Mouse (Mus musculus) c-Kit-positive CD71-positive TER-119-negative erythroid progenitor cells, embryonic 14.5 days (primary cell): ENCODE measurements around the gene Il34.

Experiments
- DNase-seq: peaks from one replicate; pipeline ENCODE4 v3.0.0-alpha.2; 2013; ENCODE audit warnings: low read depth

Il34 gene

DNA sequence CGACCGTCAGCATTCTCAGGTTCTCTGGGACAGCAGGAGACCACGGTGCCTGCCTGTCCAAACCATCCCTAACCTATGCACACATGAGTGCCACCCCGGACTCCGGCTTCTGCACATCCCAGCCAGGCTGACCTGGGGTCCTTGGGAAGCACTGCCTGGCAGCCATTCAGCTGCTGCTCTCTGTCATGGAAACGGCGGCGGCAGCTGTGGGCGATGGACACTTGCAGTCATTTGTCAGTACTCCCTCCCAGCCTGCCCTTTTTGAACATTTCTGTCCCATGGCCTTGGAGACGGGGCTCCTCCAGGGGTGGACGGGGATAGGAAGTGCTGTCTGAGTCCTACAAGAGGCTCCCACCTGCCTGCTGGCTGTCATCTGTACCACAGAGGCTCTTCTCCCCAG lies 97.3 kb downstream of the Il34 start:
- no peak for DNase-seq

DNA sequence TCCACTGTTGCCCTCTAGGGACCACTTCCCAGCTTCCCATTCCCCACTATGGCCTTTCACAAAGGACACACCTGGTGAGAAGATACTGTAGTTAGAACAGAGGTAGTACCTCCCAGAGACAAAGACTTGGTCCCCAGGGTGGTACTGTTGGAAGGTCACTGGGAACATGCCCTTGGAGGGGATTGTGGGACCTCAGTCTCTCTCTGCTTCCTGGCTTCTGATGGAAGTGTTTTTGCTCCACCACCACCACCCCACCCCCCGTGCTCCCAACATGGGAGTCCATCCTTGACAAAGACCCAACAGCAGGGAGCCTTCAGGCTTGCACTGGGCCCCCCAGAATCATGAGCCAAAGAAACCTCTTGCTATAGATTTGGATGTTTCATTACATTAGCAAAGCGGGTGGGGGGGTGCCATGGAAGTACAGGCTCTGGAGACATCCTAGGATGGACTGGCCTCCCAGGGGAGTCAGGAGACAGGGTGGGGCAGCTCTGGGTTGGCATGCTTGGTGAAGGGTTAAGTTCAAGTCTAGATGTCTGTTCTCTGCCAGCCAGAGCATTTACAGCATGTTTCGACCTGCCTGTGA lies 99.3 kb downstream of the Il34 start:
- DNase-seq: no peak

DNA sequence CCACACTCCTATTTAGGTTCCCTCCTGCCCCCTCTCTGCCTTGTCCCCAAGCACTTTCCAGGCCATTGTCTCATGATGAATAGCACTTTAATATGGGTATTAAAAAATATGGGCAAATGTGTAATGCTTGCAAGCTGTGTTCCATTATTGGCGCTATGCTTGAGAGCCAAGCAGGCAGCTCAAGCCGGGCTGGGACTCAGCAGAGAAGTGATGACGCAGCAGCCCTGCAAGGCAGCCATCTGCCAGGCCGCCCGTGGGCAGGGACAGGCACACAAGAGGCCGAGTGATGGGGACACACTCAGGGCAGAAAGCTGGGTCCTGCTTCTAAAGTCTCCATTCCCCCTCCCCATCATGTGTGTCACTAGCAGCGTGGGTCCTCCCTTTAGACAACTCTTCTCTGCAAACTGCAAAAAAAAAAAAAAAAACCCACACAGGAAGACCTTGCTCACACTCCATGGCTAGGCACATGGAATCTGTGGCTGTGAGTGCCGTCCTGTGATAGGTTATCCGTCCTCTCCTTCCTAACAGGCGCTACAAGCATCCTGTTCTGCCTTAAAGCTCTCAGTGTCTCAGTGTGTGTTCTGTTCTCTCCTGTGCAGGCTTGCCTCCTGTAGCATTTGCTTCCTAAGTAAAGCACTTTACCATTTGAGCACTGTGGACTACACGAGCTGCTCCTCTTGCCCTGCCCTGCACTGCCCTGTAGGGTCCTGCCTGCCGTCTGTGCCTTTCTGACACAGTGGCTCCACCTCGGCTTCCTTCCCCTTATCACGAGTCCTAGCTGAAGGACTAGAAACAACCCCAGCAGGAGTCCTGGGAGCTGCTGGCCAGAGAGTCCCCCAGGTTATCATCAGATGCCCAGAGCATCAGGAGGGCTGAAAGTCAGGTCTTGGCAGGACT lies 100.1 kb downstream of the Il34 start:
- no peak for DNase-seq

DNA sequence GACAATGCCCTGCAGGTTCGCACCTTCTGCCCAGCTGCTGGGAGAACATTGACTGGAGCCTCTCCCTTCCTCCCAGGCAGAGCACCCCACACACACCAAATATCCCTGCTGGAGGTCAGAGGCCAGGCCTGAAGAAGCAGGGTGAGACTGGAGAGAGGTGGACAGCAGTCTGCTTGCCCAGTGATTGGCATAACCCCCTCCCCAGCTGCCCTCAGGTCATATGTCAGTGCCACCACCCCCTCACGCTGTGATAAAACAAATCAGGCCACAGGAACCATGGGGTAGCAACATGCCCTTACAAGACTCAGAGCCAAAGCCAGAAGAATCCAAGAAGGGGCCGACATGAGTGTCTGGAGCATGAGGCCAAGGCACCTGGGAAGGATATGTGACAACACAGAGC lies 101.6 kb downstream of the Il34 start:
- no peak for DNase-seq

DNA sequence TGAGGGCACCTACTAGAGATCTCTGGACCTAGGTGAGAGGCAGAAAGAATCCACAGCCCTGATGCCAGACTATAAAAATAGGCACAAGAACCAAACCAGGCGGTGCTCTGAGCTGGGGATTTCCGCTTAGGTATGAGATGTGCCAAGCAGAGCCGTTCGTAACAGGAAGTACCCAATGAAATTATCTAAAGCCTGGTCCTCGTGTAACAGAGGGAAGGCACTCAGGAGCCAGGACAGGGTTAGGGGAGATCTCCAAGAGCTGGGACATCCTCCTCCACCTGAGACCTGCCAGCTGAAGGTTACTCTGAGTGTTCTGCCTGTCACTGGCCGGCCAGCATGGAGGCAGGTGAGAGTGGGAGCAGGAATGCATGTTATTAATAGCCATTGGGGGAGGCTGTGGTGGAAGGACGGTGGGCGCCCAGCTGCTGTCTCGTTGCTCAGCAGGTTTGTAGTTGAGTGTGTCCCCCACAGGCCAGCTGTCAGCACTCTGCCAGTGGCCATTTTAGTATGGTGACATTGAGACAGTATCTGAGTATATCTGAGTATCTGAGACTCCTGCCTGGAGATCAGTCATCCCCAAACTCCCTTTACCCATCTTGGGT lies 102.2 kb downstream of the Il34 start:
- no peak for DNase-seq

DNA sequence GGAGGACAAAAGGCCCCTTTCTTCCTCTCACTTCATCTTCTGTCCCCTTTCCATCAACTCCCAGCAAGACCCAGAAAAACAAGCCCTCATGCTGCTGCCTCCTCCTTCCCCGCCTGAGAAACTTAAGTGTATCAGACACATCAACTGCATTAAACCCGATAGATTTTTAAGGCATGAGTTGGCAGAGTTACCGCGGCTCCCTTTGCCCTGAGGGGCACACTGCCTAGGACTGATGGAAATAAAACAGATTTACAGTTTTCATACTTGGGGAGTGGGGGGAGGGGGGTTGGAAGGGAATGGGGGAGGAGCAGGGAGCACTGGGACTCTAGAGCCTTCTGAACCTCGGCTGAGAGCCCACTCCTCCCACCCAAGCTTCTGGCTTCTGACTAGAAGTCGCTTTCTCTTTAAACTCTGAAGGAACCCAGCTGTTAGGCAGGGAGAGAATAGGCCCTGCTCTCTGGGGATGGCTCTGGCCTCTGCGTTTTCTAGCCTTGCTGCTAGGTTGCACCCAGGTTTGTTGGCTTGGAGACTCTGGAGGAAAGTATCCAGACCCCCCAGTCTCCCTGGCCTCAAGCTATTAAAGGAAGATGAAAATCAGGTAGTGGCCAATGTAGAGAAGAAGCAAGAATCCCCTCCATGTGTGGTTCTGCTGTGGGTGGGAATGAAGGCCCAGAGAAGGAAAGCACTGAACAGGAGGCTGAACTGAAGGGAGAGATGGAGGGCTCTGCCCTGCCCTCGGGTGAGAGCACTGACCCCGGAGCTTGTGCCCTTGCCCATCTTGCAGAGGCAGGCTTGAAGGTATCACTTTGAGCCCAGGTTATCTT lies 102.9 kb downstream of the Il34 start:
- no peak for DNase-seq

DNA sequence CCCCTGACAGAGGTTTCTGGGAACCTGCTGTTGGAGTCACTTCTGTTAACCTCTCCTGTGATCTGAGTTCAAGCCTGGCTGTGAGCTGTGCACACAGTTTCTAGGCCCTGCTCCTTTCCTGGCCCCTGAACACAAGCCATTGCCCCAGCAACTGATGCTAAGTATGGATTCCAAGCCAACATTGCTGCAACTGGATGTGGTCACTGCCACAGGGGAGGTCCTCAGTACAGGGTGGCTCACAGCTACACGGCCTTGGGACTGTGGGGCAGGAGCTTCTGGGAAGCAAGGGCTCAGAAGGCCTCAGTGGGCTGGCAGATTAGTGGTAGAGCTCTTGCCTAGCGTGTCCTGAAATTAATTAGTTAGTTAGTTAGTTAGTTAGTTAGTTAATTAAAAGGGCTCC lies 105.2 kb downstream of the Il34 start:
- no peak for DNase-seq

DNA sequence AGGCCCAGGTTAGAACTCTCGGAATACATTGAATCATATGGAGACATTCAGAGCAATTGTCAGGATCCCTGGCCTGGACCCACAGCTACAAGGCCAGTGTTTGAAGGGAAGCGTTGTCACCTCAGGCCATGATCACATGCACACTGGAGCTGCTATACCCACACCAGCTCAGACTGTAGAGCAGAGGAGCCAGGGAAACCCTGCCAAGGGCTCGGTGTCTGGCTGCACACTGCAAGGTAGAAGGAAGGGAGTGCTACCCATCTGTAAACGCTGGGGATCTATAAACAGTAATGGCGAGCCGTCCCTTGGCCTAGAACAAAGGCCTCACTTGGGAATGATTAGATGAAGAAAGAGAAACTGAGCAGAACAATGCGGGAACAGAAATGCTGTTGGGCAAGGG lies 106.2 kb downstream of the Il34 start:
- no peak for DNase-seq

DNA sequence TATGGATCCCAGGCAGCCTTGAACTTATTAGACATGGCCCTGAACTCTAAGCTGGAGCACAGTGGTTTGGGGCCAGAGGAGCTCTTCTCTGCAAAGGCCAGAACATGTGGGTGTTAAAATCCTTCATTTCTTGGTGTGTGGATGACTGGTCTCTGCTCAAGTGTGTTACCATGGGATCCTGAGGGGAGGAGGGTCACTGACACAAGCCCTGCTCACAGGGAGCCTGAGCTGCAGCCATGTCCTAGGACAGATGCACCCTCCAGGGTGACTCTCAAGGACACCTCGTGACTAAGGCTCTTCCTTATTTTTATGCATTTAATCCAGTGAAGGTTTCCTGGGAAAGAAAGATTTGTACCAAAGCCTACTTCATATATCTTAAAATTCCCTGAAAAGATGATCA lies 107.6 kb downstream of the Il34 start:
- DNase-seq: no peak

DNA sequence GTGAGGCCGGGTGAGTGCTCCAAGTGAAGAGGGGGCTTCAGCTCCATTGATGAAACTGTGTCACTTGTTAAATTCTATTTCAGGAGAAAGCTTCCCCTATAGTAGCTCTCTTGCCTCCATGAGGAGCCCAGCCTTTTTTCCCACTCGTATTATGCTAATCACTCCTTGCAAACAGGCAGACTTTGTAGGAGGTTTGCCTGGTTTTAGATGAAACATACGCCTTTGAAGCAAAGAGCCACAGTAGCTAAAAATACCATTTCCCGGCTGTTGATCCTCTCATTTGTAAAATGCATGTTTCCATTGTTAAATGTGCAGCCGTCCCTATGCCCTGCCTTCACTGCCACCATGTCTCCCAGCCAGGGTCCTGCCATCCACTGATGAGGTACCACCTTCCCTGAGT lies 108.2 kb downstream of the Il34 start:
- no peak for DNase-seq

DNA sequence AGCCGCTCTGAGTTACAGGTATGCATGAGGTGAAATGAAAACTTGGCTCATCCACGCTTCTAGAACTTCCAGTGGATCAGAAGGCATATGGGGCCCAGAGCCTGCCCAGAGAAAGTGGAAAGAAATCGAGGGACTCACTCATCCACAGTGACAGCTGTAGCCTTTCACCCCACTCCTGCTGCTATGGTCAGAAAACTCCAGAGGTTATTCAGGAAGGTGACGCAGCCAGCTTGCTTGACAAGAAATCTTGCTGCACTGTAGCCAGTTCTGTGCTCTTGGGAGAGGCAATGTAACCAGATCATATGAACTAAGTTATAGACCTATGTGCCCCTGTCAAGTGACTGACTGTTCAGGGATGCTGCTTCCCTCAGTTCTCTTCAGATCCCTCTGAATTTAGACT lies 109.7 kb downstream of the Il34 start:
- DNase-seq: no peak

DNA sequence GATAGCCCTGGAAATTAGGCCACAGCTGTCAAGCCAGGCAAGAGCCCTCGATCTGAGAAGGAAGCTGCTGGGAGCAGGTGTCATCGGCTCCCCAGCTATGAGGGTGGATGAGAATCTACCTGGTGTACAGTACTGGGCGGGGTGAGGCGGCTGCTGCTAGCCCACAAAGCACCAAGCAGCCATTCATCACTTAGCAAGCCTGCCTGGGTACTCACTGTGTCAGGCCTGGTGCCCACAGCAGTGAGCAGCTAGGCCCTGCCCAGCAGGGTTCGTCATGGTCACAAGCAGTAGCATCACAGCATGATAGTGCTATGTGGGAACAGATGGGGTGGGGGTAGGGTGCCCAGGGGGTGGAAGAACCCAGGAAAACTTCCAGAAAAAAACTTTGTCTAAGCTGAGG lies 110.3 kb downstream of the Il34 start:
- DNase-seq: no peak

DNA sequence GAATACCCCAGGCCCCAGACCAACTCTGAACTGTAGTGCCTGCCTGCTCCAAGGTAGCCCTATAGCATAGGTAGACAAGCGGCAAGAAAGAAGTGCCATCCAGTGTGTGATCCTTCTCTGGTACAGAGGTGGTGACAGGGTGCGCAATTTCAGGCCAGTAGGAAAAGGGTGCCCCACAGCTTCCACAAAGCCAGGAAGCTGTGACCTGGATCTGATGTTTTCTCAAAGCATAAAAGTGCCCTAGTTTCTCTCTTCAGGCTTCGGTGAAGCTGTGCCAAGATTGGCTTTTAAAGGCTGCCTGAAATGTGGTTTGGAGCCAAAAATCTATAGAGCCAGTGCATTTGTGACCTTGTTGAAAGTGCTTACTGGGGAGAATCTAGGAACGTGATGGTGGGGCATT lies 110.9 kb downstream of the Il34 start:
- DNase-seq: no peak

DNA sequence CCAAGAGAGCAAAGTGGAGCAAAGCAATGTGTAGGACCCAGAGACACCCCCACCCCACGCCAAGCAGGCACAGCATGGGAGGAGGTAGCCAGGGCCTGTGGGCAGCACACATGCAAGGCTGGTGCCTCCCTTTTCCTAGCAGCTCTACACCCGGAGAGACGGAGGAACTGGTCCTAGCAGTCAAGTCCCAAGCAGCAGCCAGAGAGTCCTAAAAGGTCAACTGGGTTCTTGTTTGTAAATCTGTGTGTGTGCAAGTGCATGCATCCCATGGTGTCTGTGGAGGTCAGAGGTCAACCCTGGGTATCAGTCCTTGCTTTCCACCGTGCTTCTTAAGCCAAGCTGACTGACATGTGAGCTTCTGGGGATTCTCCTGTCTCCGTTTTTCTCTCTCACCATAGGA lies 111.5 kb downstream of the Il34 start:
- DNase-seq: no peak
